Mouse (Mus musculus) liver, postnatal 0 days (tissue): ENCODE results near the gene Slc16a10. TPM values are rescaled to one million over a fixed set of nuclear protein-coding genes. Genes with fewer than 3 reads are reported as not detected.

Source experiments
- ATAC-seq: fragments of 200-750 bp; cut with Nextera tagmentation; 2 replicates; pipeline ENCODE4 v1.8.0; 2017; ENCODE audit warnings: mild to moderate bottlenecking, moderate library complexity
- DNase-seq: peaks from one replicate; pipeline ENCODE4 v3.0.0-alpha.2; 2016
- H3K27ac ChIP-seq: fragments of 300-500 bp; sonication (generic); 2 replicates; pipeline ENCODE4 v1.5.1; 2014; ENCODE audit warnings: antibody characterized with exemption, moderate library complexity, mild to moderate bottlenecking, low read depth
- H3K27me3 ChIP-seq: fragments of 300-500 bp; sonication (generic); 2 replicates; pipeline ENCODE4 v1.6.1; 2014; ENCODE audit warnings: low read length, control low read depth, mixed read lengths; ENCODE audit not compliant: insufficient read depth
- H3K36me3 ChIP-seq: fragments of 300-500 bp; sonication (generic); replicated peaks from 2 replicates; pipeline ENCODE4 v1.6.1; 2014; ENCODE audit warnings: mild to moderate bottlenecking, control low read depth, low read length, moderate library complexity, mixed read lengths; ENCODE audit not compliant: insufficient read depth
- H3K4me1 ChIP-seq: fragments of 300-500 bp; sonication (generic); 2 replicates; pipeline ENCODE4 v1.6.1; 2014; ENCODE audit warnings: antibody characterized with exemption, mild to moderate bottlenecking, control low read depth; ENCODE audit not compliant: insufficient read depth
- H3K4me2 ChIP-seq: fragments of 300-500 bp; sonication (generic); 2 replicates; pipeline ENCODE4 v1.6.1; 2014; ENCODE audit warnings: low read depth, mild to moderate bottlenecking, low read length, moderate library complexity, mixed read lengths
- H3K4me3 ChIP-seq: fragments of 300-500 bp; sonication (generic); 2 replicates; pipeline ENCODE4 v1.5.1; 2014; ENCODE audit warnings: low read depth, low read length
- H3K9ac ChIP-seq: fragments of 300-500 bp; sonication (generic); replicated peaks from 2 replicates; pipeline ENCODE4 v1.6.1; 2014; ENCODE audit warnings: mild to moderate bottlenecking, moderate library complexity
- H3K9me3 ChIP-seq: fragments of 300-500 bp; sonication (generic); 2 replicates; pipeline ENCODE4 v1.6.1; 2016; ENCODE audit warnings: mild to moderate bottlenecking, control low read depth, low read length, mixed read lengths
- CTCF ChIP-seq: sonication (generic); IDR thresholded peaks from 2 replicates; pipeline ENCODE4 v1.5.1; 2016; ENCODE audit warnings: antibody characterized with exemption, low read depth
- EP300 ChIP-seq: IDR thresholded peaks from 2 replicates; pipeline ENCODE4 v1.6.1; 2016; ENCODE audit warnings: antibody characterized with exemption, low read depth, mild to moderate bottlenecking
- WGBS: fragments of 180-500 bp; shearing (Covaris S2); extraction: QIAGEN DNeasy Blood & Tissue Kit; methylation state at CpG from one replicate; pipeline ENCODE4 v1.1.7; 2014; ENCODE audit not compliant: insufficient replicate concordance; 5-methylcytosine and 5-hydroxymethylcytosine counted together
- polyA plus RNA-seq: library from polyadenylated mRNA; unstranded; fragments of >200 nt; fragmentation: Nextera tagmentation; extraction: Ambion mirVana; gene quantifications from 2 replicates; pipeline ENCODE4 v1.2.1, GENCODE M21; 2015

Slc16a10 gene
- polyA plus RNA-seq, 1 experiment from 2014 or later = 22.1 TPM

GRCm38 (mm10) chr10:40161236-40161635 lies 19.2 kb upstream of the Slc16a10 start:
- no peak overlapping the region for H3K27ac ChIP-seq
- no peaks in the 10 kb centered on the region for H3K27me3 ChIP-seq
- no peak overlapping the region for H3K4me2 ChIP-seq
- H3K4me1 ChIP-seq = peaks cover 10% of the 10 kb centered on the region
- DNase-seq (no peak), ATAC-seq (no peak)
- no peak overlapping the region for H3K9ac ChIP-seq
- H3K9me3 ChIP-seq = no peaks in the 10 kb centered on the region
- 78% methylated on average over 2 of the region's 2 CpGs for WGBS
- no peak overlapping the region for H3K4me3 ChIP-seq
- no peaks in the 10 kb centered on the region for H3K36me3 ChIP-seq
- no peak for TF ChIP-seq CTCF
- TF ChIP-seq EP300 = no peak

- no peak overlapping the region for H3K4me3 ChIP-seq
- H3K9ac ChIP-seq = no peak overlapping the region
- 64% methylated on average over 4 of the region's 4 CpGs for WGBS
- H3K27ac ChIP-seq = 0 out of 2 replicates have a peak overlapping the region, but pooled peaks have one; percentile 3
- H3K36me3 ChIP-seq = no peaks in the 10 kb centered on the region
- ATAC-seq (no peak), DNase-seq (no peak)
- H3K4me1 ChIP-seq = peaks cover 20% of the 10 kb centered on the region
- TF ChIP-seq CTCF = no peak
- no peak for TF ChIP-seq EP300
- no peaks in the 10 kb centered on the region for H3K9me3 ChIP-seq
- H3K4me2 ChIP-seq = no peak overlapping the region
- H3K27me3 ChIP-seq = no peaks in the 10 kb centered on the region
Observed at GRCm38 (mm10) chr10:40152550-40152857, 10.4 kb upstream of the Slc16a10 start.

- H3K27ac ChIP-seq = 0 out of 2 replicates have a peak overlapping the region, but pooled peaks have one; percentile 3
- H3K4me3 ChIP-seq = no peak overlapping the region
- H3K4me1 ChIP-seq = peaks cover 25% of the 10 kb centered on the region
- no peak overlapping the region for H3K4me2 ChIP-seq
- H3K9ac ChIP-seq = no peak overlapping the region
- no peaks in the 10 kb centered on the region for H3K9me3 ChIP-seq
- no peak for ATAC-seq
- 64% methylated on average over 8 of the region's 8 CpGs for WGBS
- H3K36me3 ChIP-seq = no peaks in the 10 kb centered on the region
- no peak for TF ChIP-seq CTCF
- TF ChIP-seq EP300 = no peak
- DNase-seq = no peak
- no peaks in the 10 kb centered on the region for H3K27me3 ChIP-seq
Observed at GRCm38 (mm10) chr10:40151852-40152549, 9.9 kb upstream of the Slc16a10 start.

GRCm38 (mm10) chr10:40149584-40150145 lies 7.6 kb upstream of the Slc16a10 start:
- peak overlapping the region; percentile 93 for H3K27ac ChIP-seq
- WGBS = 55% methylated on average over 5 of the region's 5 CpGs

GRCm38 (mm10) chr10:40147325-40148059 lies 5.4 kb upstream of the Slc16a10 start:
- TF ChIP-seq CTCF (peak; percentile 17; the same call in 1 of the 2 replicates), EP300 (peak; percentile 81)
- Histone ChIP-seq H3K4me2 (peak overlapping the region; percentile 29; the same call in 1 of the 2 replicates), H3K36me3 (no peaks in the 10 kb centered on the region), H3K27ac (peak overlapping the region; percentile 76), H3K9ac (no peak overlapping the region; the same call in 1 of the 2 replicates), H3K4me1 (peaks cover 23% of the 10 kb centered on the region), H3K9me3 (no peaks in the 10 kb centered on the region), H3K4me3 (no peak overlapping the region), H3K27me3 (no peaks in the 10 kb centered on the region)
- DNase-seq (no peak), ATAC-seq (peak; percentile 61)
- WGBS = 64% methylated on average over 8 of the region's 8 CpGs

More at GRCm38 (mm10) chr10:40149584-40150145, 7.6 kb upstream of the Slc16a10 start:
- no peaks in the 10 kb centered on the region for H3K36me3 ChIP-seq
- H3K4me1 ChIP-seq = peaks cover 30% of the 10 kb centered on the region
- no peaks in the 10 kb centered on the region for H3K9me3 ChIP-seq
- H3K4me3 ChIP-seq = peak overlapping the region; percentile 21
- no peaks in the 10 kb centered on the region for H3K27me3 ChIP-seq
- ATAC-seq (peak; percentile 86), DNase-seq (peak; percentile 52)
- TF ChIP-seq EP300 (peak; percentile 97), CTCF (no peak)
- peak overlapping the region; percentile 43 for H3K9ac ChIP-seq
- peak overlapping the region; percentile 63 for H3K4me2 ChIP-seq

- Histone ChIP-seq H3K4me1 (peaks cover 19% of the 10 kb centered on the region), H3K9ac (no peak overlapping the region), H3K27me3 (no peaks in the 10 kb centered on the region), H3K9me3 (no peaks in the 10 kb centered on the region), H3K4me2 (no peak overlapping the region), H3K27ac (peak overlapping the region; percentile 76), H3K4me3 (no peak overlapping the region), H3K36me3 (no peaks in the 10 kb centered on the region)
- ATAC-seq (no peak), DNase-seq (no peak)
- TF ChIP-seq CTCF (no peak), EP300 (no peak)
- 53% methylated on average over 3 of the region's 3 CpGs for WGBS
Observed at GRCm38 (mm10) chr10:40146451-40146850, 4.4 kb upstream of the Slc16a10 start.
